Mouse (Mus musculus) testis, postnatal 10 days (tissue): ENCODE results near the gene Serpina1b.
"Not testable (repeated sequence)": the region's sequence is repeated elsewhere in the genome, so short reads cannot be mapped to it uniquely, and the experiment has no call there.

Experiments
- DNase-seq: peaks from one replicate; pipeline ENCODE4 v3.0.0; 2021; ENCODE audit warnings: low spot score

The Serpina1b gene

DNA sequence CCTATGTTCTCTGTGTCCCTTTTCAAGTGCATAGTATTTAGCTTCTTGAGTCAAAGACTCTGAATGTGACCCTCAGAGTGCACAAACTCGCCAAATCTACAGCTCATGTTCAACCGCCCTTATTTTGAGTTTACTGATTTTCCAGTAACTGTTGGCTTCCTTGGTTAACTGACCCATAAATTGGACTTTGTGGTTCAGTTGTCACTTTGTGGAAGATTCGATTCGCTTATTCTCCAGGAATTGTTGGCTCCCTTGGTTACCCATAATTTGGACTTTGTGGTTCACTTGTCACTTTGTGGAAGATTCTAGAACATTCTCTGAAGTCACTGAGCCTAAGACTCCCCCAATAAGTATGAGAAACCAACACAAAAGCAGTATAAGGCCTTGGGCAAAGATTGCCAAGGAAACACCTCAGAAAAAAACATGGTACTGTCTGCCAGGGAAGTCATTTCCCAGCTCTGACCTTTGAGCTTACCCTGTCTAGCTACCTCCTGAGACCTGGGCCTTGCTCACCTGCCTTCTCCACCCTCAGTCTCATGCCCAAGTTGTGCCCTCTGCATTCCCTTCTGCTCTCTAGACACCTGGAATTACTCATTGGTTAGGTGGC, 129.9 kb downstream of the Serpina1b start:
- DNase-seq = no peak

GRCm38 (mm10) chr12:103695429-103695828, 134.7 kb downstream of the Serpina1b start, which contains the start of gene Serpina1f:
Gene Serpina1f, minus strand, starts transcription at chr12:103695529.
- DNase-seq = no peak

DNA sequence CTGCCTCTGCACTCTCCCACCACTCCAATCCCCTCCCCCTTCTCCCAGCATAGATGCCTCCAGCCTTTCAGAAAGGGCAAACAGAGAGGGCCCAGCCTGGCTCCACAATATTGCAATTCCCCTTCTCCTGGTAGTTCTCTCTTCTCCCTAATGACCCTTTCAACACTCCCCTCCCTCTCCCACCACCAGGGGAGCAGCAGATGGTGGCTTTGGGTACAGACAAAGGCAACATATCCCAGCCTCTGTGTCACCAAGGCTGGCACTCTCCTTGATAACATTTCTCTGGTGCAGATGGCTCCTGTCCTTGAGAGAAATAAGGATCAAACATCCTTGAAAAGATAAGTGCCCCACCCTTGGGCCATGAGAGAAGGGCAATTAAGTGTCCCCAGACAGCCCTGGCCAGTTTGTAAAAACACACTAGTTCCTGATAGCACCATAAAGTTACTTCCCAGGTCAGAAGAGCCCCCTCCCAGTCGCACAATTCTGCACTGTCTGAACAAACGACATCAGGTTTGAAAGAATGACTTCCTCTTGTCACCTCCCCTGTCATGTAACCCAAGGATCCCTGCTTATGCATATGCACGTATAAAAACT, 141.9 kb downstream of the Serpina1b start:
- DNase-seq = no peak

DNA sequence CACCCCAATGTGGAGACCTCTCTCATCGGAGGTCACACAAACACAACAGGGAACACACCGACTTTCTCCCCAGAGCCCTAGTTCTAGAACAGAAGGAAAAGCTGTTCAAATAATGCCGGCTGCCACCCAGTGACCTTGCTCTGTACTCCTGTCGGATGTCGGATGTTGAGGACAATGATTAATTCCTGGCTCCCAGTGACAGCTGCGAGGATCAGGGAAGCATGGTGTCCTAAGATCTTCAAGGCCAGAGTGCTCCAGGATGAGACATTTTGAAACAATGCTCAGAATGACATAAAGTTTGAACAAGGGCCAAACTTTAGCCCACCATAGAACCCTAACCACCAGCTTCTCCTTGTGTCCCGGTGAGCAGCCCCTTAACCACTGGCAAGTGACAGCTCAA, 143.2 kb downstream of the Serpina1b start:
- no peak for DNase-seq

- no peak for DNase-seq
Measured at GRCm38 (mm10) chr12:103686050-103686449, 144.1 kb downstream of the Serpina1b start.

DNA sequence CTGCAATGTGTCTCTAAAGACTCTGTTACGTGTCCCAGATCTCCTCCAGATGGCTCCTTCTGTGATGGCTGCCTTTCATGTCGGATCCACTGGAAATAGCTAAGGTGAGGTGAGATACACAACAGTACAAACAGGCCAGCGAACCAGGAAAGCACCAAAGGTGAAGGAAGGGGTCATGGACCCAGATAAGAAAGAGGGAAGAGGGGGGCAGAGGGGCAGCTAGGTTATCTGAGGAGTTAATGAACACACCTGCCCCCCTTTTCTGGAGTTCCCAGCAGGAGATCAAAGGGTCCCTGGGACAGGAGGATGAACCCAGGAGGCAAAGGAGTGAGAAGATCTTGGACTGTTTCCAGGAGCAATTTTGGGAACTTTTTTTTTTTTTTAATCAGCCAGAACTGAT, 144.8 kb downstream of the Serpina1b start:
- no peak for DNase-seq

- DNase-seq = no peak
Measured at GRCm38 (mm10) chr12:103683775-103684174, 146.4 kb downstream of the Serpina1b start.

DNA sequence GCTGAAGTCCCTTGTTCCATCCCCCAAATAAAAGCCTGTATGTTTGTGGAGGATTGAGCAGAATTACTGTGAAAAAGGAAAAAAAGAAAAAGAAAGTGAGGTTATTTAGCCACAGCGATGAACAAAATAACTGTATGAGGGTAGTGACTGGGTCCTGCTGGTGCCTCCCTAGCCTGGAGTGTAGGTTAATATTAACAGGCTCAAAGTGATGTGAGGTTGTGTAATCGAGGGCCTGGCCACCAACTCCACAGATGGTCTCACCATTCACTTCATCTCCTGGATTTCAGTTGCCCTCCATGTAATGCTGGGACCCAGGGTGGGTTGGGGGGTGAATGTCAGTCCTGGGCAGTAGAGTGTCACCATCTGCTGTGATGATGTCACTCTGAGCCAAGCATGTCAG, 148.4 kb downstream of the Serpina1b start:
- no peak for DNase-seq

- no peak for DNase-seq
Measured at GRCm38 (mm10) chr12:103681169-103681568, 149.0 kb downstream of the Serpina1b start.

GRCm38 (mm10) chr12:103679853-103680252, 150.3 kb downstream of the Serpina1b start:
- not testable (repeated sequence) for DNase-seq
